Mouse (Mus musculus): Measurements from ENCODE around the gene Zfp266.

GRCm38 (mm10) chr9:20493281-20493680, 27.9 kb downstream of the Zfp266 start:
- TF ChIP-seq CTCF (IDR thresholded peaks at IDR 0.05; ENCODE audit: control insufficient read depth, insufficient read depth, insufficient replicate concordance, low read depth, low read length) (no peak), POLR2A (IDR thresholded peaks at IDR 0.05; ENCODE audit: control insufficient read depth, low read depth, low read length) (no peak)
